Mouse (Mus musculus): ENCODE data around the gene Glrx5.

DNA sequence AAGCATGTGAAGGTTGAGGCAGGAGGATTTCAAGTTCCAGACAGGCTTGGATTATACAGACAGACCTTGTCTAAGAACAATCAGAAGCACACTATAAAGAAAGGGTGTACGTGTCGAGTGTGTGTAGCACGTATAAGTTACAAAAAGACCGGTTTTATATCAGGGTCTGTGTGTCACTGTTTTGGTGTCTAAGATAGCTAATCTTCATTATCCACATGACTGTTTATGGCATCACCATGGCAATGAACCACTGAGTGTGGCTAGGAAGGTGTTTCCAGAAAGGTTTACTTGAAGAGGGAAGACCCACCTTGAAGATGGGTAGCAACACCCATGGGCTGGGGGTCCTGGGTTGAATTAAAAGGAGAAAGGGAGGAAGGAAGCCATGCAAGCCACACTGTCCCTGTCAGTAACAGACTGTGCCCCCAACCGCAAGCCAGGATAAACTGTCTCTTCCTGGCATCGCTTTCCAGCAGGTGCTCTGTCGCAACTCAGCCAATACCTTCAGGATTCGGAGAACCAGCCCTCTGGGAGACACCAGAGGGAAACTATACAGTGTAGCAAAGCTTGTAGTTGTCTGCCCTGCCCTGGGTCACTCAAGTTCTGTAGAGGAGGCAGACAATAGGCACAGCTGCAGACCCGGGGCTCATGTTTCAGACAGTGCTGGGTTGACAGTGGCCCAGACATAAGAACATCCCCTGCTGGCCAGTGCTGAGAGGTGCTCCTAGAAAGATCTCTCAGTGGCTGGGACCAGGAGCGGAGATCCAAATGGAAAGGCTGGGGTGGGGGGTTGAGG lies 30.0 kb upstream of the Glrx5 start:
- TF ChIP-seq CTCF (conservative IDR thresholded peaks at IDR 0.05; ENCODE audit: low read length) (peak; percentile 26; the same call in 1 of the 2 replicates), POU5F1 (IDR thresholded peaks at IDR 0.05; ENCODE audit: borderline replicate concordance, low read length) (no peak), NANOG (IDR thresholded peaks at IDR 0.05; ENCODE audit: borderline replicate concordance, low read length) (no peak)

Data from E14TG2a.4 (cell line).